Mouse (Mus musculus) lung, adult 2 months (tissue): ENCODE measurements around the gene Tlcd1. TPM values are rescaled to one million over a fixed set of nuclear protein-coding genes. Genes with fewer than 3 reads are reported as not detected.
A peak's percentile ranks its signal among the peaks of the same experiment; 100 is the strongest.

Experiments used
- DNase-seq: peaks from one replicate; pipeline ENCODE4 v3.0.0; 2022
- H3K4me1 ChIP-seq: fragments of 200-500 bp; 2 replicates; pipeline ENCODE4 v1.6.1; 2011; ENCODE audit warnings: low read length; ENCODE audit not compliant: control insufficient read depth, insufficient read depth
- H3K4me3 ChIP-seq: fragments of 200-500 bp; replicated peaks from 2 replicates; pipeline ENCODE3; 2011; ENCODE audit warnings: low read depth, mild to moderate bottlenecking, control low read depth, low read length; ENCODE audit errors: extremely low read depth
- CTCF ChIP-seq: fragments of 200-500 bp; IDR thresholded peaks from 2 replicates; pipeline ENCODE4 v1.5.1; 2011; ENCODE audit warnings: mild to moderate bottlenecking, low read length, control low read depth; ENCODE audit not compliant: insufficient read depth
- POLR2A ChIP-seq: fragments of 200-500 bp; IDR thresholded peaks from 2 replicates; pipeline ENCODE4 v1.6.1; 2011; ENCODE audit warnings: low read depth, mild to moderate bottlenecking, control low read depth, low read length, borderline replicate concordance; ENCODE audit errors: extremely low read depth
- WGBS: fragments of 180-500 bp; shearing (Covaris S2); methylation state at CpG from one replicate; pipeline ENCODE4 v1.1.7; 2018; 5-methylcytosine and 5-hydroxymethylcytosine counted together
- polyA plus RNA-seq: library from polyadenylated mRNA; depleted of rRNA; stranded (reverse); fragments of >200 nt; gene quantifications from 2 replicates; pipeline ENCODE4 v1.2.3, GENCODE M21; 2012

Gene Tlcd1
- polyA plus RNA-seq, 1 experiment: 38.0 TPM

- TF ChIP-seq CTCF (no peak), POLR2A (no peak)
- no peak for DNase-seq
- WGBS: 6% methylated on average over 10 of the region's 10 CpGs
- Histone ChIP-seq H3K4me1 (peaks cover 3% of the 10 kb centered on the region; the same call in 1 of the 2 replicates), H3K4me3 (peak overlapping the region; percentile 18)
Measured at GRCm38 (mm10) chr11:78175771-78176401, 625 bp upstream of the Tlcd1 start.

DNA sequence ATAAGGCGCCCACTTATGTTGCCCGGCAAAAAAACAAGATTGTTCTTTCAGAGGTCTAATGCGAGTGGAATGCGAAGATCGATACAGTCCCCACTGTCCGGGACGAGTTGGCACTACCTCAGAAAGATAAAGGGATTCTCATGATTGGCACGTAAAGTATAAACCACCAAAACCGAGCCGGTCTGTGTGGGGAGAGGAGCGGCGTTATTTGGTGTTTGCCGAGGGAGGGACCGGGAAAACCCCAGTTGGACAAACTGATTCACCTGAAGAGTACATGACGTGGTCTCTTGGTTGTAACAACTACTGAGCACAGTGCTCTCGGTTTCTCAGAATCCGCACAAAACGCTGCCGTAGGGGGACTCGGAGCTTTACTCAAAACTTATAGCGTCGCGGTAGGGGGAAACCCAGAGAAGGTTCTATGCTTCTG is 407 bp downstream of the Tlcd1 start:
- Histone ChIP-seq H3K4me1 (peaks cover 3% of the 10 kb centered on the region; the same call in 1 of the 2 replicates), H3K4me3 (peak overlapping the region; percentile 96)
- DNase-seq: no peak
- TF ChIP-seq CTCF (no peak), POLR2A (no peak)
- under 1% methylated on average over 23 of the region's 23 CpGs for WGBS

DNA sequence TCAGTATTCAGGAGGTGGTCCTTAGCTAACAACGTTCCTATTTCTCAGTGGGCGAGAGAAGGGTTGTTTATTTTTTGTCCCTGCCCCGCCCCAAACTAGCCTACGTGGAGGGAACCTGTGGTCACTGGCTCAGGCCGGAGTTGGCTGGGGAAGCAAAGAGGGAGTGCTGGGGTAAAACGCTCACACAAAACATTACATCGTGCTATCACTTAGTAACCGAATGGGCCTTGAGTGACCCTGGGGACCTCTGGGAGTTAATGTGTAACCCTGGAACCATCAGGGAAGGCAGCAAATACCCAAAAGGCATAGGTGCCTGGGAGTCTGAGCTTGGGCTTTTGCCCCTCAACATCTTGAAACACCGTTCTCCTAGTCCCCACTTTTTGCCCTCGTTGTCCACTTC is 926 bp downstream of the Tlcd1 start:
- TF ChIP-seq POLR2A: no peak
- no peak for TF ChIP-seq CTCF
- DNase-seq: no peak
- peak overlapping the region; percentile 29 for H3K4me3 ChIP-seq
- 0% methylated on average over 10 of the region's 10 CpGs for WGBS
- H3K4me1 ChIP-seq: peaks cover 3% of the 10 kb centered on the region; the same call in 1 of the 2 replicates

DNA sequence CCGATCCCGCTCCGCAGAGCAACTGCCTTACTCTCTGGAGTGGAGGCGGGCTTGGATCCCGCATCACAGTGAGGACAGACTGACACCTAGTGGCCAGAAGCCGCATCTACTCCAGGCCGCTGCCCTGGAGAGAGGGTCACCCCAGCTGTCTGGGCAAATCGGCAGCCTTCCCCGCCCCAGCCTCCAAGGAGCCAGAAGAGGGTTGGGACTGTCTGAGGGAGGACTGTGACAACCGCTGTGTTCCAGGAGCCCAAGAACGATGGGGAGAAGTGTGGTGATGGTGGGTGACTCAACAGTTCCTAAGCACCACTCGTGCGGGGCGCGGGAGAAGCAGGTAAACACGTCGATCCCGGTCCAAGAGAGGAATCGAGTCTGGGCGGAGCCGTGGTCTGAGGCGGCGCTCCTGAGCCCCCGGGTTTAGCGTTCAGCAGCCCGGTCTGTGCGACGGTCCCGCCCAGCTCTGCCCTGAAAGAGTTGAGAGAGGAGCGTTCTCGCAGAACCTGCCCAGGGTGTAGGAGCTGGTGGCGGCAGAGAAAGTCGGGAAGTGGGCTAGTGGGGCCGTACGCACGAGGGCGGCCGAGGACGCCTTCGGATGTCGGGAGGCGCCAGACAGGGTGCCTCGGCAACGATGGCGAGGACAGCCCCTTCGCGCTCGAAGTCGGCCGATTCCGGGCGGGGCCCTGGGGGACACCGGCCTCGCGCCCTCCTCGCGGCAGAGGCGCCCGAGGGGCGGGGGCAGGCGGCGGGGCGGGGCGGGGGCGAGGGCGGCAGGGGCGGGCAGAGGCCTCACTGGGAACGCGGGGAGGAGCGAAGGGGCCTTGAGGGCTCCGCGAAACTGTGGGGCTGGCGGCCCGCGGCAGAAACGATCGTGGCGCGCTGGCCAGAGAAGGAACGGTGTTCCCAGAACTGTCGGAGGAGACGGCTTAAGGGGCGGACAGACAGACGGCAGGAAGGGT is 1.7 kb downstream of the Tlcd1 start:
- TF ChIP-seq CTCF (peak; percentile 89), POLR2A (peak; percentile 58; the same call in 1 of the 2 replicates)
- H3K4me1 ChIP-seq: peaks cover 3% of the 10 kb centered on the region; the same call in 1 of the 2 replicates
- DNase-seq: peak; percentile 96
- H3K4me3 ChIP-seq: peak overlapping the region; percentile 81
- WGBS: under 1% methylated on average over 81 of the region's 84 CpGs

DNA sequence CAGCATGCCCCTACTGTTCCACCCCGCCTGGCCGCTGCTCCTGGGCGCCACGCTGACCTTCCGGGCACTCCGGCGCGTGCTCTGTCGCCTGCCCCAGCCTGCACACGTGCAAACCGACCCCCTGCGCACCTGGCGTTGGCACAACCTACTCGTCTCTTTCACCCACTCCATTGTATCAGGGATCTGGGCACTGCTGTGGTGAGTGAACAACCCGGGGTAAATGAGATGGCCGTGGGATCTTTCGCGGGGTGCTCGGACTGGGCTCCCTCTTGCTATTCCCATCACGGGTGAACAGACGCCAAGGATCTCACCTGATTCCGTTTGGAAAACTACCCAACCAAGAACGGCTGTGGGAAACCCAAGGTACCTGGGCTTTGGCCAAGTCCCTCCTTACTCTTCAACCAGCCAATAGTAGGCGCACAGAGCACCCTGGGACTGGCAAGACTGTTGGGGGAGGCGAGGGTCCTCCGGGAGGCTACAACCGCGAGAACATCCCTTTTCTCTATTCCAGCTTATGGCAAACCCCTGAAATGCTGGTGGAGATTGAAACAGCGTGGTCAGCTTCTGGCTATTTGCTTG is 2.4 kb downstream of the Tlcd1 start:
- 7% methylated on average over 29 of the region's 29 CpGs for WGBS
- peak overlapping the region; percentile 81 for H3K4me3 ChIP-seq
- H3K4me1 ChIP-seq: peaks cover 3% of the 10 kb centered on the region; the same call in 1 of the 2 replicates

DNA sequence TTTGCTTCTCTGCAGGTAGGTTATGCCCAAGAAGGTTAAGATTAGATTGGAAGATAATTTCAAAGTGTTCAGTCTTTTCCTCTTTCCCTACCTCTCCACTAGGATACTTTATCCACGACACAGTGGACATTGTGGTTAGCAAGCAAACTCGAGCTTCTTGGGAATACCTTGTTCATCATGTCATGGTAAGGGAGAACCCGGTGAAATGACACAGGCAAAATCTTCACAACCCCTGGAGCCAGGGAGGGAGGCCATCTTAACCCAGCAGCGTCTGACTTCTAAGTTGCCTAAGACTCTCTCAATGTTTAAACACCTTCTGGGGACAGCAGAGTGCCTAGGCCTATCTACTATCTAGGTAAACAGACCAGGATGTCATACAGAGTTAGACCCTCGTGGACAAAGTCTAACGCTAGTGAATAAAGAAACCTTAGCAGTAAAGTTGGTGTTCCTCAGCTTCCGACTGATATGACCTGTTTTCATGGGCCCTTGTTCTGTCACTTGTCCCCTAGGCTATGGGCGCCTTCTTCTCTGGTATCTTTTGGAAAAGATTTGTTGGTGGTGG is 3.0 kb downstream of the Tlcd1 start:
- Histone ChIP-seq H3K4me1 (peaks cover 3% of the 10 kb centered on the region; the same call in 1 of the 2 replicates), H3K4me3 (no peak overlapping the region)
- DNase-seq: no peak
- TF ChIP-seq CTCF (no peak), POLR2A (no peak)
- WGBS: 48% methylated on average over 8 of the region's 8 CpGs

More for the DNA sequence above, 2.4 kb downstream of the Tlcd1 start:
- peak; percentile 55 for DNase-seq
- no peak for TF ChIP-seq POLR2A
- TF ChIP-seq CTCF: no peak

DNA sequence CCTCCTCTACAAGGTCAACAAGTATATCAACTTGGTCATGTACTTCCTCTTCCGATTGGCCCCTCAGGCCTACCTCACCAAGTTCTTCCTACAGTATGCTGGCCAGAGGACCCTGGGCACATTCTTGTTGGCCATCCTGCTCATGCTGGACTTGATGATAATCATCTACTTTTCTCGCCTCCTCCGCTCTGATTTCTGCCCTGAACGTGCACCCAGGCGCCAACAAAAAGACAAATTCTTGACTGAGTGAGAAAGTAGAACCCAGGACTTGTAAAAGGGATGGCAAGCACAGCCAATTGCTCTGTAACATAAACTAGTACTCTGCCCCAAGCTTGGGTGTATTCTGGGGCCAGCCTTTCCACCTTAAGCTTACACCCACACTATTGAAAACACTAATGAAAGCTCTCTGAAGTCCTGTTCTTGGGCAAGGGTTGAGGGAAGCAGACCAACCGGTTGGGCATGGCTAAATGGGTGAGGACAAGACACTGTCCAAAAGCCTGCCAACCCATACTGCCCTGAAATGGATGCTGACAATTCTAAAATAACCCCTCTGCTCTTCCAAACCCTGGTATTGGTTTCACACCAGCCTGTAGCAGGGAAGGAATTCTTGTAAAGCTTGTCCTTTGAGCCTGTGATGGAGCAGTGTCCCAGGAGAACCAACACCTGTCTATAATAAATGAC is 3.7 kb downstream of the Tlcd1 start:
- DNase-seq: no peak
- TF ChIP-seq CTCF: no peak
- no peak for TF ChIP-seq POLR2A
- 66% methylated on average over 6 of the region's 6 CpGs for WGBS
- Histone ChIP-seq H3K4me1 (peaks cover 3% of the 10 kb centered on the region; the same call in 1 of the 2 replicates), H3K4me3 (no peak overlapping the region)

GRCm38 (mm10) chr11:78181830-78182357 is 5.4 kb downstream of the Tlcd1 start:
- TF ChIP-seq POLR2A: no peak
- no peak for TF ChIP-seq CTCF
- 39% methylated on average over 2 of the region's 2 CpGs for WGBS
- H3K4me3 ChIP-seq: no peak overlapping the region
- DNase-seq: no peak
- no peaks in the 10 kb centered on the region; the same call in 1 of the 2 replicates for H3K4me1 ChIP-seq

GRCm38 (mm10) chr11:78182450-78182849 is 5.9 kb downstream of the Tlcd1 start:
- DNase-seq: no peak
- WGBS: 6% methylated on average over 7 of the region's 7 CpGs
- TF ChIP-seq CTCF (no peak), POLR2A (no peak)
- Histone ChIP-seq H3K4me1 (no peaks in the 10 kb centered on the region; the same call in 1 of the 2 replicates), H3K4me3 (no peak overlapping the region)
